Mouse (Mus musculus): ENCODE measurements around the gene Ift81. TPM values are rescaled to one million over a fixed set of nuclear protein-coding genes. Genes with fewer than 3 reads are reported as not detected.
"Not testable (repeated sequence)": the region's sequence is repeated elsewhere in the genome, so short reads cannot be mapped to it uniquely, and the experiment has no call there.

The Ift81 gene
- polyA plus RNA-seq, 1 experiment from 2014 or later: 50.5 TPM

DNA sequence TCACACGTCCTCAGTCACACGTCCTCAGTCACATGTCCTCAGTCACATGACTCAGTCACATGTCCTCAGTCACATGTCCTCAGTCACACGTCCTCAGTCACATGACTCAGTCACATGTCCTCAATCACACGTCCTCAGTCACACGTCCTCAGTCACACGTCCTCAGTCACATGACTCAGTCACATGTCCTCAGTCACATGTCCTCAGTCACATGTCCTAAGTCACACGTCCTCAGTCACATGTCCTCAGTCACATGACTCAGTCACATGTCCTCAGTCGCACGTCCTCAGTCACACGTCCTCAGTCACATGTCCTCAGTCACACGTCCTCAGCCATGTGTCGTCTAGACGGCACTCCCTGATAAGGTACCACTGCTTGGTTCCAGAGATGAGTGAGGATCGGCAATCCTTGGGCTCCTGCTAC, 33.6 kb upstream of the Ift81 start:
- DNase-seq (ENCODE audit: low spot score, missing footprints): not testable (repeated sequence)
- WGBS: 92% methylated on average over 14 of the region's 14 CpGs

DNA sequence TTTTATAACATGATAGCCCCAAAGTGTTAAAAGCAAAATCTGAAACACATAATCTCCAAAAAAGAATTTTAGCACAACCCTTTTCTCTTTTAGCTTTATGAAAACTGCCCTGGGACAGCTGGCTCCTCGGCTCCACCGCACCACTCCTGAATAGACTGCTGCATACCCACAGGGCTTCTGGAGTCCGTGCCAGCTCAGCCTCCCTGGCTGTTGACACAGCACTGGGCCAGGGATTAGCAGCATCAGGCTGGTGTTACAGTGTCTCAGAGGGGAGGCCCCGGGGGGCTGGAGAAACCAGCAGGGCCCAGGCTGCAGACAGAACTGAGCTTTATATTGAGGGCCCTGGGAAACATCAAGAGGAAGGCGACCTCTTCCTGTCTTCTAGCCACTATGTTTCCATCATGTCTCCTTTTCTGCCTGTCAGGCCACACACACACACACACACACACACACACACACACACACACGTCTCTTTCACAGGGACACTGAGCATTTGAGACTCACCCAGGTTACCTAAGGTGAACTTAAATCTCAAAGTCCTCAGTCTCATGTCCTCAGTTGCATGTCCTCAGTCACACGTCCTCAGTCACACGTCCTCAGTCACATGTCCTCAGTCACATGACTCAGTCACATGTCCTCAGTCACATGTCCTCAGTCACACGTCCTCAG, 33.1 kb upstream of the Ift81 start:
- H3K27me3 ChIP-seq (ENCODE audit: control insufficient read depth, insufficient read depth, low read length): no peaks in the 10 kb centered on the region
- no peaks in the 10 kb centered on the region for H3K36me3 ChIP-seq (ENCODE audit: control insufficient read depth, insufficient read depth, low read length)
- H3K4me3 ChIP-seq (ENCODE audit: low read depth, low read length): no peak overlapping the region
- DNase-seq (ENCODE audit: low spot score, missing footprints) (no peak), ATAC-seq (ENCODE audit: low FRiP score) (no peak)
- WGBS: 63% methylated on average over 8 of the region's 9 CpGs
- peaks cover 3% of the 10 kb centered on the region for H3K4me1 ChIP-seq (ENCODE audit: control insufficient read depth, insufficient read depth, low read length)
- H3K27ac ChIP-seq (ENCODE audit: low read depth, low read length): peak overlapping the region; percentile 25; the same call in 1 of the 2 replicates
- H3K9ac ChIP-seq (ENCODE audit: low read length): no peak overlapping the region
- no peaks in the 10 kb centered on the region for H3K9me3 ChIP-seq (ENCODE audit: control insufficient read depth, low read length)
- H3K4me2 ChIP-seq: no peak overlapping the region

More for the DNA sequence above, 33.6 kb upstream of the Ift81 start:
- not testable (repeated sequence) for H3K9ac ChIP-seq (ENCODE audit: low read length); H3K4me2 ChIP-seq; H3K9me3 ChIP-seq (ENCODE audit: control insufficient read depth, low read length); H3K4me1 ChIP-seq (ENCODE audit: control insufficient read depth, insufficient read depth, low read length); H3K4me3 ChIP-seq (ENCODE audit: low read depth, low read length); H3K27me3 ChIP-seq (ENCODE audit: control insufficient read depth, insufficient read depth, low read length); ATAC-seq (ENCODE audit: low FRiP score); H3K36me3 ChIP-seq (ENCODE audit: control insufficient read depth, insufficient read depth, low read length); H3K27ac ChIP-seq (ENCODE audit: low read depth, low read length)

DNA sequence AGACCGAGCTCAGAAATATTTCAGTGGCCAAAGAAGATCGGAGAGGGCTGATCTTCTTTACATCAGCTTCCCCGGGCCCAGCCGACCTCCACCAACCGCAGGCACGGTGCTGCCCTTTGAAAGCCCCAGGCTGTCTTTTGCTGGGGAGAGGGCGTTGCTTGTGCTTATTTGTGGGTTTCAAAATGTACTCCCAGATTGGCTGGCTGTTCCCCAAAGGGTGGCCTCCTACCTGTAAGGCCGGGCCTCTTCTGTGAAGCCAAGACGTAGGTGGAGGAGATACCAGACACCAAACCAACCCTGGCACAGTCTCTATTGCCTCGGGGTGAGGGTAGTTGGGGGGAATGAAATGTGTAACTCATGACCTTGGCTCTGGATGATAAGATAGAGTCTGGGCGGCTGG, 31.7 kb upstream of the Ift81 start:
- WGBS: 87% methylated on average over 11 of the region's 11 CpGs
- Histone ChIP-seq H3K9me3 (ENCODE audit: control insufficient read depth, low read length) (no peaks in the 10 kb centered on the region), H3K36me3 (ENCODE audit: control insufficient read depth, insufficient read depth, low read length) (no peaks in the 10 kb centered on the region), H3K27me3 (ENCODE audit: control insufficient read depth, insufficient read depth, low read length) (no peaks in the 10 kb centered on the region), H3K4me3 (ENCODE audit: low read depth, low read length) (no peak overlapping the region), H3K9ac (ENCODE audit: low read length) (no peak overlapping the region), H3K4me1 (ENCODE audit: control insufficient read depth, insufficient read depth, low read length) (no peaks in the 10 kb centered on the region), H3K4me2 (no peak overlapping the region), H3K27ac (ENCODE audit: low read depth, low read length) (no peak overlapping the region)
- DNase-seq (ENCODE audit: low spot score, missing footprints) (no peak), ATAC-seq (ENCODE audit: low FRiP score) (no peak)

DNA sequence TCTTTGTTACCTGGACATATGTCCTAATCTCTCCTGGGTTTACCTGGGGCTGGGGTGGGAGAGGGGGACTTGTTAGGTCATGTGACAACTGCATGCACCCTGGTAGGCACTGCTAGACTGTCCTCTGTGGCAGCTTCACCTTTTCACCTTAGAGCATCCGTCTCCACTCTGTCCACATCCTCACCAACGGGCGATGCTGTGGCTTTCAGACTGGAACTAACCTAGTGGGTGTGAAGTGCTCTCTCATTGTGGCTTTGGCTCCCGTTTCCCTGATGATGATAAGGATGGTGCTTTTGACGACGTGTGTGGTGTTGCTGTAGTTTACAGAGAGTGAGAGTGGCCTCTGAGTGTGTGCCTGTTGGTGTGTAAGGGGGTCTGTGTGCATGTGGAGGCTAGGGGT, 31.0 kb upstream of the Ift81 start:
- H3K4me1 ChIP-seq (ENCODE audit: control insufficient read depth, insufficient read depth, low read length): no peaks in the 10 kb centered on the region
- no peaks in the 10 kb centered on the region for H3K9me3 ChIP-seq (ENCODE audit: control insufficient read depth, low read length)
- ATAC-seq (ENCODE audit: low FRiP score): no peak
- 92% methylated on average over 6 of the region's 6 CpGs for WGBS
- no peaks in the 10 kb centered on the region for H3K27me3 ChIP-seq (ENCODE audit: control insufficient read depth, insufficient read depth, low read length)
- no peak for DNase-seq (ENCODE audit: low spot score, missing footprints)
- no peak overlapping the region for H3K27ac ChIP-seq (ENCODE audit: low read depth, low read length)
- no peaks in the 10 kb centered on the region for H3K36me3 ChIP-seq (ENCODE audit: control insufficient read depth, insufficient read depth, low read length)
- H3K4me3 ChIP-seq (ENCODE audit: low read depth, low read length): no peak overlapping the region
- no peak overlapping the region for H3K9ac ChIP-seq (ENCODE audit: low read length)
- H3K4me2 ChIP-seq: no peak overlapping the region

DNA sequence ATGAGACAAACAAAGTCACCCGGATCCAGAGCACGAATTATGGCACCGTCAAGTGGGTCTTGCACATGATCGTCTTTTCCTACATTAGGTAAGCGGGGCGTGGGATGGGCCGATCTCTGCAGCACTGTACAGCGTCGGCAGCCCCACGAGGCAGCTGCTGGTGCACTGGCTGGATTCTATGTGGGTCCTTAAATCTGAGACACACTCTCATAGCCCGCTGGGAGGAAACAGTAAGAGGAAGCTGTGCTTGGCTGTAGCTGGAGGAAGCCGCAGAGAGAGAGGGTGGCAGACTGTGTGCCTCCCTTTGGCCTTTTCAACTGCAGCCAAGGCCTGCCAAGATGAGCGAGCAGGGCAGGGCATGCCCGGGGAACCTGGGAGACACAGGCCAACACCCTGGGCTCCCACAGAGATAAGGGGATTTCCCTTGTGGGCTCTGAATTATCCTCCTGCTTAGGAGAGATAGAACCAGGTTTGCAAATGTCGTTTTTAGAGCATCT, 29.8 kb upstream of the Ift81 start:
- no peak overlapping the region for H3K4me2 ChIP-seq
- H3K9ac ChIP-seq (ENCODE audit: low read length): no peak overlapping the region
- H3K9me3 ChIP-seq (ENCODE audit: control insufficient read depth, low read length): no peaks in the 10 kb centered on the region
- no peaks in the 10 kb centered on the region for H3K4me1 ChIP-seq (ENCODE audit: control insufficient read depth, insufficient read depth, low read length)
- ATAC-seq (ENCODE audit: low FRiP score) (no peak), DNase-seq (ENCODE audit: low spot score, missing footprints) (no peak)
- no peaks in the 10 kb centered on the region for H3K27me3 ChIP-seq (ENCODE audit: control insufficient read depth, insufficient read depth, low read length)
- H3K27ac ChIP-seq (ENCODE audit: low read depth, low read length): no peak overlapping the region
- no peaks in the 10 kb centered on the region for H3K36me3 ChIP-seq (ENCODE audit: control insufficient read depth, insufficient read depth, low read length)
- no peak overlapping the region for H3K4me3 ChIP-seq (ENCODE audit: low read depth, low read length)
- WGBS: 82% methylated on average over 15 of the region's 15 CpGs

DNA sequence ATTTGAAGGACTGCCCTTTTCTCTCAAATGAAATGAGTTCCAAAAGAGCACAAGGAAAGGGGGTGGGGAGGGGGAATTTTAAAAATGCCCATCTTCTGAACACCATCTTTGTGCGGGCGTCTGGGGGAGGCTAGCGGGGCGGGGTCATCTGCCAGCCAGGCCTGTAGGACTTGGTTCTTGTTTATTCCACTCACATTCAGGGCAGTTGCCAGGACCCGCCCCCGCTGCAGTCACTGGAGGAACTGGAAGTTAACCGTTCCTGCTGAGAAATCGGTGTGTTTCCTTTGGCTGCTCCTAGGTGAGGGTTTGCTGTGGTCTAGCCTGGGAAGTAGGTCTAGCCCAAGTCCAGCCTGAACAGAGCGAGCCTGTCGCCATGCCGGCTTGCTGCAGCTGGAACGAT, 29.4 kb upstream of the Ift81 start, which contains the start of gene P2rx7:
Gene P2rx7 (plus strand): TSS at position 211 of the 400 bp plus-strand sequence.
- Histone ChIP-seq H3K27ac (ENCODE audit: low read depth, low read length) (no peak within 1 kb of the TSS), H3K9ac (ENCODE audit: low read length) (0 out of 2 replicates have a peak within 1 kb of the TSS, but pooled peaks have one; percentile 9), H3K4me3 (ENCODE audit: low read depth, low read length) (no peak within 1 kb of the TSS), H3K4me2 (no peak within 1 kb of the TSS), H3K36me3 (ENCODE audit: control insufficient read depth, insufficient read depth, low read length) (no peaks in the 10 kb centered on the region), H3K27me3 (ENCODE audit: control insufficient read depth, insufficient read depth, low read length) (no peaks in the 10 kb centered on the region), H3K9me3 (ENCODE audit: control insufficient read depth, low read length) (no peaks in the 10 kb centered on the region), H3K4me1 (ENCODE audit: control insufficient read depth, insufficient read depth, low read length) (no peaks in the 10 kb centered on the region)
- DNase-seq (ENCODE audit: low spot score, missing footprints): no peak
- 79% methylated on average over 12 of the region's 12 CpGs for WGBS
- no peak for ATAC-seq (ENCODE audit: low FRiP score)

DNA sequence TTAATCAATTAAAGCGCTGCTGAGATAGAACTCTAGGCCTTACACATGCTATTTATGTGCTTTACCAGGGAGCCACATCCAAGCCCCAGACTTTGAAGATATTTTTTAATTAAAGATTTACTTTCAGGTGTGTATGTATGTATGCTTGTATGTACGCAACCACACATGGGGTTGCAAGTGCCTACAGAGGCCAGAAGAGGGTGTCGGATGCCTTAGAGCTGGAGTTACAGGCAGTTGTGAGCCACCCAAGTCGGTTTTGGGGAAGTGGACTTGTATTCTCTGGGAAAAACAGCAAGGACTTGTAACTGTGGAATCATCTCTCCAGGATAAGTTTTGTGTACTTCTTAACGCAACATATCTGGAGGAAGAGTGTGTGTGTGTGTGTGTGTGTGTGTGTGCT, 25.7 kb upstream of the Ift81 start:
- H3K4me2 ChIP-seq: no peak overlapping the region
- H3K4me3 ChIP-seq (ENCODE audit: low read depth, low read length): no peak overlapping the region
- 0 out of 2 replicates have a peak, but pooled peaks cover 3% of the 10 kb centered on the region for H3K4me1 ChIP-seq (ENCODE audit: control insufficient read depth, insufficient read depth, low read length)
- no peaks in the 10 kb centered on the region for H3K9me3 ChIP-seq (ENCODE audit: control insufficient read depth, low read length)
- DNase-seq (ENCODE audit: low spot score, missing footprints) (no peak), ATAC-seq (ENCODE audit: low FRiP score) (no peak)
- H3K9ac ChIP-seq (ENCODE audit: low read length): no peak overlapping the region
- H3K27me3 ChIP-seq (ENCODE audit: control insufficient read depth, insufficient read depth, low read length): no peaks in the 10 kb centered on the region
- no peaks in the 10 kb centered on the region for H3K36me3 ChIP-seq (ENCODE audit: control insufficient read depth, insufficient read depth, low read length)
- no peak overlapping the region for H3K27ac ChIP-seq (ENCODE audit: low read depth, low read length)
- 85% methylated on average over 5 of the region's 5 CpGs for WGBS

DNA sequence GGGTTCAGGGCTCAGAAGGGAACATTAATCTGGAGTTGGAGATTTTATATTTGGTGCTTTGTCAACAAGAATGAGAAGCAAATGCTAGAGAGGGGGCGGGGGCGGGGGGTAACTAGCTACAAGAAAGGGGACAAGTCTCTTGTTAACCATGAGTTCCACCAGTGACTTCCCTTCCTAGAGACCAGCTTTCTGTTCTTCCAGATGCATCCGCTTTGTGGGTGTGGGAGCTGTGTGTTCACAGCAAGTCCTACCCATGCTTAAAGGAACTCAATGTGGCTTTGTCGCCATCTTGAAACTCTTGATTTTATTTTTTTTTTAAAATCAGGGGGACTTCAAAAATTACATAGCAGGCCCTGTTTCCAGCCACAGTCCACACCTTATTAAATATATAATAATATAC, 25.2 kb upstream of the Ift81 start:
- H3K9ac ChIP-seq (ENCODE audit: low read length): no peak overlapping the region
- 97% methylated on average over 4 of the region's 4 CpGs for WGBS
- H3K27ac ChIP-seq (ENCODE audit: low read depth, low read length): no peak overlapping the region
- ATAC-seq (ENCODE audit: low FRiP score): no peak
- H3K4me3 ChIP-seq (ENCODE audit: low read depth, low read length): no peak overlapping the region
- DNase-seq (ENCODE audit: low spot score, missing footprints): no peak
- no peaks in the 10 kb centered on the region for H3K27me3 ChIP-seq (ENCODE audit: control insufficient read depth, insufficient read depth, low read length)
- no peaks in the 10 kb centered on the region for H3K9me3 ChIP-seq (ENCODE audit: control insufficient read depth, low read length)
- 0 out of 2 replicates have a peak, but pooled peaks cover 3% of the 10 kb centered on the region for H3K4me1 ChIP-seq (ENCODE audit: control insufficient read depth, insufficient read depth, low read length)
- no peak overlapping the region for H3K4me2 ChIP-seq
- H3K36me3 ChIP-seq (ENCODE audit: control insufficient read depth, insufficient read depth, low read length): no peaks in the 10 kb centered on the region

DNA sequence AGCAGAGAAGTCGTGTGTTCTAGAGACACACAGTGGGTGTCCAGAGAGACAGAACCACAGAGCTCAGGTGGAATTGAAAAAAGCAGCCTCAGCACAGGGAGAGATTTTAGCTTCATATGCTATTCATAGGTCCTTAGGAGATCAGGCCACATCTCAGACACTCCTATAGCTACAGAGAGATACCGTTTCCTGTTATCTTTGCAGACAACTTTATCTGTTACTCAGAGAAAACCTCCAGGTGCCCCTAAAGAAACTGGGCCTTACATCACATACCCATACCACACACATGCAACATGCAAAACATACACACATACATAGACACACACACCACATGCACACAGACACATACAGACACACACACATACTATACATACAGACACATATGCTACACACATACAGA, 24.0 kb upstream of the Ift81 start:
- H3K4me3 ChIP-seq (ENCODE audit: low read depth, low read length): no peak overlapping the region
- 0 out of 2 replicates have a peak, but pooled peaks cover 3% of the 10 kb centered on the region for H3K4me1 ChIP-seq (ENCODE audit: control insufficient read depth, insufficient read depth, low read length)
- no peaks in the 10 kb centered on the region for H3K9me3 ChIP-seq (ENCODE audit: control insufficient read depth, low read length)
- 75% methylated on average over 2 of the region's 2 CpGs for WGBS
- DNase-seq (ENCODE audit: low spot score, missing footprints) (no peak), ATAC-seq (ENCODE audit: low FRiP score) (no peak)
- H3K4me2 ChIP-seq: no peak overlapping the region
- no peak overlapping the region for H3K9ac ChIP-seq (ENCODE audit: low read length)
- no peaks in the 10 kb centered on the region for H3K27me3 ChIP-seq (ENCODE audit: control insufficient read depth, insufficient read depth, low read length)
- no peak overlapping the region for H3K27ac ChIP-seq (ENCODE audit: low read depth, low read length)
- H3K36me3 ChIP-seq (ENCODE audit: control insufficient read depth, insufficient read depth, low read length): no peaks in the 10 kb centered on the region

Measured in midbrain, embryonic 11.5 days (tissue).